Mouse (Mus musculus) liver, postnatal 0 days (tissue): ENCODE data around the gene Adra2a. TPM values are rescaled to one million over a fixed set of nuclear protein-coding genes. Genes with fewer than 3 reads are reported as not detected.

ENCODE experiments used
- ATAC-seq: fragments of 200-750 bp; cut with Nextera tagmentation; 2 replicates; pipeline ENCODE4 v1.8.0; 2017; ENCODE audit warnings: mild to moderate bottlenecking, moderate library complexity
- DNase-seq: peaks from one replicate; pipeline ENCODE4 v3.0.0-alpha.2; 2016
- H3K27ac ChIP-seq: fragments of 300-500 bp; sonication (generic); 2 replicates; pipeline ENCODE4 v1.5.1; 2014; ENCODE audit warnings: antibody characterized with exemption, moderate library complexity, mild to moderate bottlenecking, low read depth
- H3K27me3 ChIP-seq: fragments of 300-500 bp; sonication (generic); 2 replicates; pipeline ENCODE4 v1.6.1; 2014; ENCODE audit warnings: low read length, control low read depth, mixed read lengths; ENCODE audit not compliant: insufficient read depth
- H3K36me3 ChIP-seq: fragments of 300-500 bp; sonication (generic); replicated peaks from 2 replicates; pipeline ENCODE4 v1.6.1; 2014; ENCODE audit warnings: mild to moderate bottlenecking, control low read depth, low read length, moderate library complexity, mixed read lengths; ENCODE audit not compliant: insufficient read depth
- H3K4me1 ChIP-seq: fragments of 300-500 bp; sonication (generic); 2 replicates; pipeline ENCODE4 v1.6.1; 2014; ENCODE audit warnings: antibody characterized with exemption, mild to moderate bottlenecking, control low read depth; ENCODE audit not compliant: insufficient read depth
- H3K4me2 ChIP-seq: fragments of 300-500 bp; sonication (generic); 2 replicates; pipeline ENCODE4 v1.6.1; 2014; ENCODE audit warnings: low read depth, mild to moderate bottlenecking, low read length, moderate library complexity, mixed read lengths
- H3K4me3 ChIP-seq: fragments of 300-500 bp; sonication (generic); 2 replicates; pipeline ENCODE4 v1.5.1; 2014; ENCODE audit warnings: low read depth, low read length
- H3K9ac ChIP-seq: fragments of 300-500 bp; sonication (generic); replicated peaks from 2 replicates; pipeline ENCODE4 v1.6.1; 2014; ENCODE audit warnings: mild to moderate bottlenecking, moderate library complexity
- H3K9me3 ChIP-seq: fragments of 300-500 bp; sonication (generic); 2 replicates; pipeline ENCODE4 v1.6.1; 2016; ENCODE audit warnings: mild to moderate bottlenecking, control low read depth, low read length, mixed read lengths
- CTCF ChIP-seq: sonication (generic); IDR thresholded peaks from 2 replicates; pipeline ENCODE4 v1.5.1; 2016; ENCODE audit warnings: antibody characterized with exemption, low read depth
- EP300 ChIP-seq: IDR thresholded peaks from 2 replicates; pipeline ENCODE4 v1.6.1; 2016; ENCODE audit warnings: antibody characterized with exemption, low read depth, mild to moderate bottlenecking
- WGBS: fragments of 180-500 bp; shearing (Covaris S2); extraction: QIAGEN DNeasy Blood & Tissue Kit; methylation state at CpG from one replicate; pipeline ENCODE4 v1.1.7; 2014; ENCODE audit not compliant: insufficient replicate concordance; 5-methylcytosine and 5-hydroxymethylcytosine counted together
- polyA plus RNA-seq: library from polyadenylated mRNA; unstranded; fragments of >200 nt; fragmentation: Nextera tagmentation; extraction: Ambion mirVana; gene quantifications from 2 replicates; pipeline ENCODE4 v1.2.1, GENCODE M21; 2015

Gene Adra2a
- polyA plus RNA-seq, 1 experiment from 2014 or later: 0.21 TPM

DNA sequence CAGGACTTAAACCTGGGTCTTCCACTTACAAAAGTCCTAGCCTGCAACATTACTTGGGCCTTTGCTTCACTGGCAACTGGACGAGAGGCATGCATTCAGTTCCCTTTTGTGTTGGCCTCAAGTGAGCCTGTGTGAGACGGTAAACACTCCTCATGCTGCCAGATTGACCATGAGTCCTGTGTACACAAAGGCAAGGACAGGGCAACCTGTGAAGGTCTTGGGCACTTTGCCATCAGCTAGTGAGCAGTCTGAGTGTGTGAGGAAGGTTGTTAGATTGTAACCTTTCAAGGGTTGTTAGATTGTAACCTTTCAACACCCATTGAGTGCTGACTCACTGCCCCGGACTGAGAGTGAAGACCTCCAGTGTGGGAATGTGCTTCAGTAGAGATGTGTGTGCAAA, 49.6 kb downstream of the Adra2a start:
- 49% methylated on average over 3 of the region's 3 CpGs for WGBS
- H3K4me2 ChIP-seq: no peak overlapping the region
- no peak for TF ChIP-seq EP300
- TF ChIP-seq CTCF: no peak
- H3K9me3 ChIP-seq: no peaks in the 10 kb centered on the region
- H3K27ac ChIP-seq: no peak overlapping the region
- ATAC-seq (no peak), DNase-seq (no peak)
- no peak overlapping the region for H3K4me3 ChIP-seq
- H3K36me3 ChIP-seq: no peaks in the 10 kb centered on the region
- H3K9ac ChIP-seq: no peak overlapping the region
- H3K27me3 ChIP-seq: no peaks in the 10 kb centered on the region
- H3K4me1 ChIP-seq: no peaks in the 10 kb centered on the region

DNA sequence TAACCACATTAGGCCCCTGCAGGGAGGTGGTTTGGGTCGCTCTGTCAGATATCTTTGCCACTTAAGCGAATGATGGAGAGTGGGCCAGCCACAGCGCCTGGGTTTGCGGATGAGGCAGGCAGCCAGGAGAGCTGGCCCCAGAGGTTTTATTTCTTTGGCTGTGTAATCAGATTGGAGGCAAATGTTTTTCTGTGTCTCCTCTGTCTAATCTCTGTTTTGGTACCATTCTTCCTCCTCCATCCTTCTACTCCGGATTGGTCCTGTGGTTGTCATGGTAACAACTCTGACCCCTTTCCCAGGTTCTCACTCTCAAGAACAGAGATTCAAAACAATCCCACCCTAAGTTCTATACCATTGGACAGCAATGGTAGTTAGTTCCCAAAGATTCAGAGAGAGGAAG, 51.8 kb downstream of the Adra2a start:
- Histone ChIP-seq H3K36me3 (no peaks in the 10 kb centered on the region), H3K9ac (no peak overlapping the region), H3K4me2 (no peak overlapping the region), H3K27me3 (no peaks in the 10 kb centered on the region), H3K27ac (no peak overlapping the region), H3K9me3 (no peaks in the 10 kb centered on the region), H3K4me1 (no peaks in the 10 kb centered on the region), H3K4me3 (no peak overlapping the region)
- ATAC-seq (no peak), DNase-seq (no peak)
- WGBS: 80% methylated on average over 5 of the region's 5 CpGs
- no peak for TF ChIP-seq CTCF
- TF ChIP-seq EP300: no peak

DNA sequence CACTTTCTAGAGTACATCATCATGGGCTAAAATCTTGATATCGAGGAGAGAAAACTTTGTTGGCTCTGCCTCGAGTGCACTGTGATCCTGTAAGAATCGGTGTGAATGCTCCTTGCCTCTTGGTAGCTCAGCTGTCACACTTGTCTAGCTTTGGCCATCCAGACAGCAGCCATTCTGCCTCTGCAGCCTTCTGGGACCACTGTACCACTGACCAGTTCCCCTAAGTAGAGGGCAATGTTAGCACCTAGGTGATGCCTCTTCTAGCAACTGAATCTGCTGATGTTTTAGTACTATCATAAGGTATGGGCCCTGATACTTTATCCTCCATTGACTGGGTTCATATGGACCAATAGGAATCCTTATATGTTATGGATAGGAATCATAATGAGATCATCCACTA, 54.4 kb downstream of the Adra2a start:
- Histone ChIP-seq H3K36me3 (no peaks in the 10 kb centered on the region), H3K27ac (no peak overlapping the region), H3K4me2 (no peak overlapping the region), H3K9ac (no peak overlapping the region), H3K9me3 (no peaks in the 10 kb centered on the region), H3K4me3 (no peak overlapping the region), H3K4me1 (no peaks in the 10 kb centered on the region), H3K27me3 (no peaks in the 10 kb centered on the region)
- 82% methylated on average over 3 of the region's 3 CpGs for WGBS
- ATAC-seq (no peak), DNase-seq (no peak)
- no peak for TF ChIP-seq EP300
- no peak for TF ChIP-seq CTCF

Other genes with a start within 250 kb of the Adra2a start
- gene Pdcd4, start 151.9 kb upstream of the Adra2a start, polyA plus RNA-seq: 39.0 and 41.2 TPM in 2 replicates
- 13.5 and 13.7 TPM in 2 replicates for gene Shoc2, start 99.8 kb upstream of the Adra2a start, polyA plus RNA-seq
- 32.6 and 36.5 TPM in 2 replicates for gene Bbip1, start 99.5 kb upstream of the Adra2a start, polyA plus RNA-seq